Mouse (Mus musculus): ENCODE measurements around the gene Zdhhc21. TPM values are rescaled to one million over a fixed set of nuclear protein-coding genes. Genes with fewer than 3 reads are reported as not detected.
A peak's percentile ranks its signal among the peaks of the same experiment; 100 is the strongest.

Gene Zdhhc21
- polyA plus RNA-seq, 1 experiment from 2014 or later, result 3.1 TPM

DNA sequence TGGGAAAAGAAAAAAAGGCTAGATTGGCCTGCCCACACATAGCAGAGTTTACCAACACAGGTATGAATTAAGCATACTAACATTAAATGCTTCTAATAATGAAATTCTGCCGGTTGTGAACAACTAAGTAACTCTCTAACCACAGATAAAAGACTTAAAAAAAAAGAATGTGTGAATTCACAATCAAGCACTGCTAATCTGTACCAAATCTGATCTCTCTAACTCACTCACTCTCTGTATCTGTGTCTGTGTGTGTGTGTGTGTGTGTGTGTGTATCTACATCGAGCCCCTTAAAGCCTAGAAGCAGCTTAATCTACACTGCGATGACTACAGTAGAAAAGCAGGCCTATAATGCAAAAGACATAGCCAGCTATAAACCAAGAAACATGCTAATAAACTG lies 2.8 kb downstream of the Zdhhc21 start:
- H3K36me3 ChIP-seq (ENCODE audit: control insufficient read depth, insufficient read depth), result no peaks in the 10 kb centered on the region
- no peak overlapping the region for H3K27ac ChIP-seq (ENCODE audit: low read length)
- 47% methylated on average over 3 of the region's 3 CpGs for WGBS (ENCODE audit: insufficient replicate concordance)
- H3K9me3 ChIP-seq (replicated peaks; ENCODE audit: control insufficient read depth, low read length), result no peaks in the 10 kb centered on the region
- H3K4me1 ChIP-seq (ENCODE audit: control insufficient read depth, low read depth, low read length), result no peaks in the 10 kb centered on the region; the same call in 1 of the 2 replicates
- ATAC-seq (ENCODE audit: low read depth), result no peak
- H3K4me2 ChIP-seq (ENCODE audit: low read depth, low read length), result no peak overlapping the region
- no peak overlapping the region for H3K9ac ChIP-seq (ENCODE audit: low read depth, low read length)
- no peaks in the 10 kb centered on the region for H3K27me3 ChIP-seq (ENCODE audit: control insufficient read depth, insufficient read depth, low read depth, low read length)
- no peak overlapping the region for H3K4me3 ChIP-seq (ENCODE audit: low read depth, low read length)

DNA sequence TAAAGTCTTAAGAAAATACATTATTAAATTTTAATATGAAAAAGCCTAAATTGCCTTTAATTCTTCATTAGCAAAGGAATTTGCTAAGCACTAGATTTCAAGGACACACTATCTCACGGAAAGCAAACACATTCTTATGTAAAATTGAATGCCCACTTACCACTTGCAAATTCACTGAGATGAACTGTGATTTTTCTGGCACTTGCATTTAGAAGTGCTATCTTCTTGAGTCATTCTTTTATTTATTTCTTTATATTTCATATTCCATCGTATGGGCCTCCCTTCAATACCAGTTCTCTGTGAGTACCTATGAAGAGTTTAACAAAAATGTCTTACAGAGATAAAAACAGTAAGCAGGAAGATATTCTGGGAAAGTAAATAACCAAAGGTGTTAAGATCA lies 5.9 kb downstream of the Zdhhc21 start:
- Histone ChIP-seq H3K4me1 (ENCODE audit: control insufficient read depth, low read depth, low read length) (no peaks in the 10 kb centered on the region; the same call in 1 of the 2 replicates), H3K36me3 (ENCODE audit: control insufficient read depth, insufficient read depth) (no peaks in the 10 kb centered on the region), H3K9me3 (replicated peaks; ENCODE audit: control insufficient read depth, low read length) (no peaks in the 10 kb centered on the region), H3K9ac (ENCODE audit: low read depth, low read length) (no peak overlapping the region), H3K27ac (ENCODE audit: low read length) (no peak overlapping the region), H3K4me2 (ENCODE audit: low read depth, low read length) (no peak overlapping the region), H3K4me3 (ENCODE audit: low read depth, low read length) (no peak overlapping the region), H3K27me3 (ENCODE audit: control insufficient read depth, insufficient read depth, low read depth, low read length) (no peaks in the 10 kb centered on the region)
- 71% methylated on average over 2 of the region's 2 CpGs for WGBS (ENCODE audit: insufficient replicate concordance)
- no peak for ATAC-seq (ENCODE audit: low read depth)

DNA sequence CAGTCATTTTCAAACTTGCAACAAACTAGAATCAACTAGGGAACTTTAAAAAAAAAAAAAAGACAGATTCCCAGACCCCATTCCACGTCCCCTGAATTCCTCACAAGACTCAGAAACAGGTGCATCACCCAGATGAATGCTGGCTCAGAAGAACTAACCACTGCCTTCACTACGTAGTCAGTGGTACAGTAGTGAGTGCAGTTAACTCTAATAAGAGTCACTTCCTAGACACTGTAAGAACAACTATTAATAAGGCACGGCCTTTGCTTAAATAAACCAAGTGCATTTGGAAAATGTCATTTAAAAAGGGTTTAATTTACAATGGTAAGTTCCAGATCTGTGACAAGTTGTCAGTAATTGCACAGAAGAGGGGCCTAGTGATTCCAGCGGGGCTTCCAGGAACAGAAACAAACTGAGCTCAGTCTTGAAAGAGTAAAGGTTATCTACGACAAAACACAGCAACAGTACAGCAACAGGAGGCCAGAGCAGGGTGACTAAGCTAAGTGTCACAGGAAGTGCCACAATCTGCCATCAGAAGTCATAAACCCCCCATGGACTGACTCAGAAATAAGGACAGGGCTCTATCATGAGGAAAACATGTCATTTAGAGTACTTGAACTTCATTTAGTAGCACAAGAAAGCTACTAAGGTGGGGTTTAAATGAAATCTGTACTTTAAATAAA lies 11.1 kb downstream of the Zdhhc21 start:
- H3K4me2 ChIP-seq (ENCODE audit: low read depth, low read length), result 0 out of 2 replicates have a peak overlapping the region, but pooled peaks have one; percentile 9
- no peaks in the 10 kb centered on the region for H3K9me3 ChIP-seq (replicated peaks; ENCODE audit: control insufficient read depth, low read length)
- no peaks in the 10 kb centered on the region; the same call in 1 of the 2 replicates for H3K4me1 ChIP-seq (ENCODE audit: control insufficient read depth, low read depth, low read length)
- peak; percentile 64 for ATAC-seq (ENCODE audit: low read depth)
- no peak overlapping the region for H3K27ac ChIP-seq (ENCODE audit: low read length)
- WGBS (ENCODE audit: insufficient replicate concordance), result 24% methylated on average over 5 of the region's 5 CpGs
- H3K9ac ChIP-seq (ENCODE audit: low read depth, low read length), result no peak overlapping the region
- no peaks in the 10 kb centered on the region for H3K27me3 ChIP-seq (ENCODE audit: control insufficient read depth, insufficient read depth, low read depth, low read length)
- H3K36me3 ChIP-seq (ENCODE audit: control insufficient read depth, insufficient read depth), result no peaks in the 10 kb centered on the region
- no peak overlapping the region for H3K4me3 ChIP-seq (ENCODE audit: low read depth, low read length)

DNA sequence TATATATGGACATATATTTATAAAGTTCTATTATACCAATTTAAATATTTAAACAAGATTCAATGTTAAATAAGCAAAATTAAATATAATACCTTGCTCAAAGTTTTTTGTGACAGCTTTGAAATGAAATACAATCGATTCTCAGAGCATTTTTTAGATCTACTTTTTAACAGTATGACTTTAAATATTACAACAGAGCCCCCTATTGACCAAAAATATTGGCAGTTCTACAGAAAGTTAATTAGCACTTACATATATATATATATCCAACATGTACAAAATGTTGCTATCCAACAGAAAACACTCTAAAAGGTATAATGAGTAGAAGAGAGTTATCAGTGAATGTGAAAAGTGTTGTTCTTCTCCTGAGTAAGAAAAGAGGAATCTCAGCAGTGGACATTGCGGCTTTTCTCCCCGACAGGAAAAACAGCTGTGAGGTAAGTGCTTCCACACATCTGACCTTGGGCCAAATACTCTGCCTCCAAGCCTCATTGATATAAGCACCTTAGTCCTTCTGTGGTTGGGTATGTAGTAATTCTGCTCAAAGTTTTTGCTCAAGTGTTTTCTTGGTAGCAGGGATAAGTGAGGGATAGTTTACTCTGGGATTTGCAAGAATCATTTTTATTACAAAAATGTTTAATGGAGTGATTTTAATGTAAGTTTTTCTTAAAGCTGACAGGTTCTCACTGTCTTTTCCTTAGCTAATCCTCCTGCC lies 22.1 kb downstream of the Zdhhc21 start:
- no peak for ATAC-seq (ENCODE audit: low read depth)
- H3K4me2 ChIP-seq (ENCODE audit: low read depth, low read length), result no peak overlapping the region
- H3K4me3 ChIP-seq (ENCODE audit: low read depth, low read length), result no peak overlapping the region
- no peaks in the 10 kb centered on the region for H3K36me3 ChIP-seq (ENCODE audit: control insufficient read depth, insufficient read depth)
- no peaks in the 10 kb centered on the region for H3K27me3 ChIP-seq (ENCODE audit: control insufficient read depth, insufficient read depth, low read depth, low read length)
- 74% methylated on average over 3 of the region's 3 CpGs for WGBS (ENCODE audit: insufficient replicate concordance)
- H3K9me3 ChIP-seq (replicated peaks; ENCODE audit: control insufficient read depth, low read length), result no peaks in the 10 kb centered on the region
- H3K4me1 ChIP-seq (ENCODE audit: control insufficient read depth, low read depth, low read length), result no peaks in the 10 kb centered on the region
- H3K9ac ChIP-seq (ENCODE audit: low read depth, low read length), result no peak overlapping the region
- H3K27ac ChIP-seq (ENCODE audit: low read length), result no peak overlapping the region

DNA sequence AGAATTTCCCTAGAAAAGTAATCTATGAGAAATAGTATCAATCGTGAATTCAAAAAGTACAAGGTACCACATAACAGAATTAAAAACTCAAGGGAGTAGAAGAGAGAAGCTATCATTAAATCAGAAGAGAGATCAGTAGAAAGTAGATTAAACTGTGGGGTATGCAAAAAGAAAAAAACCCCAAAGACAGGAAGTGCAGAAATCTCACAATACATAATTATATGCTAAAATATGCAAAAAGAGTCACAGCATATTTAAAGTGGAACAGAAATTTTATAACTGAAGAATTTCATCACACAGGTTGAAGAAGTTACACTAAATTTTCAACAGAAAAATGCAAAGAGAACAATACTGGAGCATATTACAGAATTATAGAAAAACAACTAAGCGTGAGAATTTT lies 28.6 kb downstream of the Zdhhc21 start:
- no peaks in the 10 kb centered on the region for H3K4me1 ChIP-seq (ENCODE audit: control insufficient read depth, low read depth, low read length)
- WGBS (ENCODE audit: insufficient replicate concordance), result 78% methylated on average over 2 of the region's 2 CpGs
- H3K9me3 ChIP-seq (replicated peaks; ENCODE audit: control insufficient read depth, low read length), result no peaks in the 10 kb centered on the region
- H3K27ac ChIP-seq (ENCODE audit: low read length), result no peak overlapping the region
- H3K36me3 ChIP-seq (ENCODE audit: control insufficient read depth, insufficient read depth), result no peaks in the 10 kb centered on the region
- ATAC-seq (ENCODE audit: low read depth), result no peak
- H3K9ac ChIP-seq (ENCODE audit: low read depth, low read length), result no peak overlapping the region
- no peaks in the 10 kb centered on the region for H3K27me3 ChIP-seq (ENCODE audit: control insufficient read depth, insufficient read depth, low read depth, low read length)
- no peak overlapping the region for H3K4me2 ChIP-seq (ENCODE audit: low read depth, low read length)
- H3K4me3 ChIP-seq (ENCODE audit: low read depth, low read length), result no peak overlapping the region

DNA sequence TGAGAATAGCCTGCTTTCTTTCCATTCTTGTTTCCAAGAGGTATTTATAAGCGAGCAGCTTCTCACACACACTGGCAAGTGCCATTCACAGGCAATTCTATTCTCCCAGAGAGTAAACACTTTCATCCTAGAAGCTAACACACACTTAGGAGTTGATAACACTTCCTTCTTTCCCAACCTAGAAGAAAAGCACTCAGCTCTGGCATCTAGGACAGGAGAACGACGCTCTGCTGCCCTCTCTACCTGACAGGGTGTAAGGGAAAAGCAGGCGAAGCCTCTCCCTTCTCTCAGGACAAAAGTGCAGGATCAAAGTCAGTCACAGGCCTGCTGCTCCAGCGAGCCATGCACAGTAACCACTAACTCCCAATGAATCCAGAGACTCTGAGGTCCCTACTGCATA lies 30.3 kb downstream of the Zdhhc21 start:
- no peak overlapping the region for H3K4me3 ChIP-seq (ENCODE audit: low read depth, low read length)
- H3K27me3 ChIP-seq (ENCODE audit: control insufficient read depth, insufficient read depth, low read depth, low read length), result no peaks in the 10 kb centered on the region
- H3K4me2 ChIP-seq (ENCODE audit: low read depth, low read length), result no peak overlapping the region
- H3K9me3 ChIP-seq (replicated peaks; ENCODE audit: control insufficient read depth, low read length), result no peaks in the 10 kb centered on the region
- ATAC-seq (ENCODE audit: low read depth), result no peak
- 62% methylated on average over 5 of the region's 5 CpGs for WGBS (ENCODE audit: insufficient replicate concordance)
- H3K4me1 ChIP-seq (ENCODE audit: control insufficient read depth, low read depth, low read length), result no peaks in the 10 kb centered on the region
- H3K36me3 ChIP-seq (ENCODE audit: control insufficient read depth, insufficient read depth), result no peaks in the 10 kb centered on the region
- no peak overlapping the region for H3K27ac ChIP-seq (ENCODE audit: low read length)
- no peak overlapping the region for H3K9ac ChIP-seq (ENCODE audit: low read depth, low read length)

DNA sequence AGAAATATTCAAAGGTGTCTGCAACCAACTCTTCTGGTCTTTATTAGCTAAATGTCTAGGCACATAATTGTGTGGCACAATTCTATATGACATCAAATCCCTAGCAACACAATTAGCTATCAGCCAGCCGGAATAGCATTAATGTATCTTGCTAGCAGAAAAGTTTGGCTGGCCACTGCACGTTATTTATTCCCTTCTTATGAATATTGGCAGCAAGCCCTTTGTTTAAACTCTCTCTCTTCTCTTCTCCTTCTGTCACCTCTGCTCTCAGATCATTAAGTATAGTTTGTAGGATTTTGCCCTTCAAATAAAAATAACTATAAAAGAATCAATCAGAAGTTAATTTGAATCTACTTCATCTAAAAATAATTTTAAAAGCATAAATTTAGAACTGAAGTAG lies 32.8 kb downstream of the Zdhhc21 start:
- H3K9me3 ChIP-seq (replicated peaks; ENCODE audit: control insufficient read depth, low read length), result no peaks in the 10 kb centered on the region
- no peak for ATAC-seq (ENCODE audit: low read depth)
- no peaks in the 10 kb centered on the region for H3K4me1 ChIP-seq (ENCODE audit: control insufficient read depth, low read depth, low read length)
- H3K27ac ChIP-seq (ENCODE audit: low read length), result no peak overlapping the region
- no peak overlapping the region for H3K4me3 ChIP-seq (ENCODE audit: low read depth, low read length)
- H3K9ac ChIP-seq (ENCODE audit: low read depth, low read length), result no peak overlapping the region
- H3K4me2 ChIP-seq (ENCODE audit: low read depth, low read length), result no peak overlapping the region
- H3K27me3 ChIP-seq (ENCODE audit: control insufficient read depth, insufficient read depth, low read depth, low read length), result no peaks in the 10 kb centered on the region
- H3K36me3 ChIP-seq (ENCODE audit: control insufficient read depth, insufficient read depth), result no peaks in the 10 kb centered on the region
- WGBS (ENCODE audit: insufficient replicate concordance), result 75% methylated on average over 2 of the region's 2 CpGs

DNA sequence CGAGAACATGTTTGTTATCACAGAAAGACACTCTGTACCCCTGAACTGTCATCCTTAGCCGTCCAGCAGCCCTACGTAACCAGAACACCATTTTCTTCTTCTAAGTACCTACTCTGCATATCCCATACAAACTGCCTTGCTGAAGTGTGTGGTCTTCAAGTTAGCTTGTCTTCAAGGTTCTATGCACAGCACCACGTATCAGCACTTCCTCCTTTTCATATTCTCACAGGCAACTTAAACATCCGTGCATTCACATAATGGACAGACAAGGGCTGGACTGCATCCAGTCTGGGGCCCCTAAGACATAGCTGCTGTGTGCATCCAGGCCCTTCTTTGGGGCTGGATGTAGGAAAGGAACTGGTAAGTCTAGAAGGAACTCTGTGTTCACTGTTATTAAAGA lies 41.9 kb downstream of the Zdhhc21 start:
- Histone ChIP-seq H3K36me3 (ENCODE audit: control insufficient read depth, insufficient read depth) (no peaks in the 10 kb centered on the region), H3K27me3 (ENCODE audit: control insufficient read depth, insufficient read depth, low read depth, low read length) (no peaks in the 10 kb centered on the region), H3K4me3 (ENCODE audit: low read depth, low read length) (no peak overlapping the region), H3K9ac (ENCODE audit: low read depth, low read length) (no peak overlapping the region), H3K4me2 (ENCODE audit: low read depth, low read length) (no peak overlapping the region), H3K9me3 (replicated peaks; ENCODE audit: control insufficient read depth, low read length) (no peaks in the 10 kb centered on the region), H3K27ac (ENCODE audit: low read length) (no peak overlapping the region), H3K4me1 (ENCODE audit: control insufficient read depth, low read depth, low read length) (peaks cover 10% of the 10 kb centered on the region)
- ATAC-seq (ENCODE audit: low read depth), result no peak
- 43% methylated on average over 5 of the region's 5 CpGs for WGBS (ENCODE audit: insufficient replicate concordance)

DNA sequence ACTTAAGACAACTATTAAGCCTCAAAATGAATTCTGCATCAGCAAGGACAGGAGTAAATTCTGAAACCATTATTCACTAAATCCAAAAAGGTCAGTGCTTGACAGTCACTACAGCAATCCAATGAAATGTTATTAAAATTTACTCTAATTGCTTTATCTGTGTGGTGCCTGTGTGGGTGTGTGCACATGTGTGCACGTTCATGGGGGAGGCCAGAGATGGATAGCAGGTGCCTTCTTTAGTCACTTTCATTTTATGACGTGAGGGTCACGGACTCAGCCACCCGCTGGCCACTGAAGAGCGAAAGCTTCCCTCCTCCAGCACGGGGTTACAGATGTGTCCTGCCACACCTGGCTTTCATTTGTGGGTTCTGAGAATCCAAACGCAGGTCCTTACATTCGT lies 43.4 kb downstream of the Zdhhc21 start:
- Histone ChIP-seq H3K27ac (ENCODE audit: low read length) (peak overlapping the region; percentile 44; the same call in 1 of the 2 replicates), H3K4me3 (ENCODE audit: low read depth, low read length) (0 out of 2 replicates have a peak overlapping the region, but pooled peaks have one; percentile 10), H3K4me1 (ENCODE audit: control insufficient read depth, low read depth, low read length) (peaks cover 10% of the 10 kb centered on the region), H3K36me3 (ENCODE audit: control insufficient read depth, insufficient read depth) (no peaks in the 10 kb centered on the region), H3K27me3 (ENCODE audit: control insufficient read depth, insufficient read depth, low read depth, low read length) (no peaks in the 10 kb centered on the region), H3K4me2 (ENCODE audit: low read depth, low read length) (peak overlapping the region; percentile 54), H3K9me3 (replicated peaks; ENCODE audit: control insufficient read depth, low read length) (no peaks in the 10 kb centered on the region), H3K9ac (ENCODE audit: low read depth, low read length) (no peak overlapping the region)
- WGBS (ENCODE audit: insufficient replicate concordance), result 56% methylated on average over 8 of the region's 8 CpGs
- peak; percentile 68 for ATAC-seq (ENCODE audit: low read depth)

Data from liver, embryonic 16.5 days (tissue).